Mouse (Mus musculus) heart, postnatal 0 days (tissue): Measurements from ENCODE around the gene Ap4s1.

Experiments
- CTCF ChIP-seq: IDR thresholded peaks from 2 replicates; pipeline ENCODE4 v1.5.1; 2016; ENCODE audit warnings: antibody characterized with exemption, control low read depth, low read depth
- EP300 ChIP-seq: IDR thresholded peaks from 2 replicates; pipeline ENCODE4 v1.6.1; 2016; ENCODE audit warnings: antibody characterized with exemption, low read depth

GRCm38 (mm10) chr12:51721836-51722235 is 31.0 kb downstream of the Ap4s1 start:
- TF ChIP-seq CTCF (no peak), EP300 (no peak)
